Mouse (Mus musculus) kidney, postnatal 0 days (tissue): Measurements from ENCODE around the gene Pkdrej. TPM values are rescaled to one million over a fixed set of nuclear protein-coding genes. Genes with fewer than 3 reads are reported as not detected.
"Not testable (repeated sequence)": the region's sequence is repeated elsewhere in the genome, so short reads cannot be mapped to it uniquely, and the experiment has no call there.

Source experiments
- ATAC-seq: fragments of 200-750 bp; cut with Nextera tagmentation; replicated peaks from 2 replicates; pipeline ENCODE4 v1.8.0; 2017; ENCODE audit warnings: low read depth, moderate number of reproducible peaks, moderate TSS enrichment, moderate library complexity; ENCODE audit not compliant: low FRiP score
- DNase-seq: peaks from one replicate; pipeline ENCODE4 v3.0.0-alpha.2; 2016; ENCODE audit warnings: low spot score
- H3K27ac ChIP-seq: fragments of 300-500 bp; sonication (generic); 2 replicates; pipeline ENCODE4 v1.5.1; 2014; ENCODE audit warnings: mild to moderate bottlenecking
- H3K27me3 ChIP-seq: fragments of 300-500 bp; sonication (generic); 2 replicates; pipeline ENCODE4 v1.6.1; 2014; ENCODE audit warnings: low read length, mixed read lengths; ENCODE audit not compliant: insufficient read depth
- H3K36me3 ChIP-seq: fragments of 300-500 bp; sonication (generic); 2 replicates; pipeline ENCODE4 v1.6.1; 2014; ENCODE audit warnings: low read length, mixed read lengths; ENCODE audit not compliant: insufficient read depth
- H3K4me1 ChIP-seq: fragments of 300-500 bp; sonication (generic); replicated peaks from 2 replicates; pipeline ENCODE4 v1.6.1; 2014; ENCODE audit warnings: antibody characterized with exemption, low read length, mixed read lengths; ENCODE audit not compliant: insufficient read depth
- H3K4me2 ChIP-seq: fragments of 300-500 bp; sonication (generic); 2 replicates; pipeline ENCODE4 v1.6.1; 2014; ENCODE audit warnings: mild to moderate bottlenecking, low read length, moderate library complexity, mixed read lengths
- H3K4me3 ChIP-seq: fragments of 300-500 bp; sonication (generic); replicated peaks from 2 replicates; pipeline ENCODE4 v1.5.1; 2014; ENCODE audit warnings: low read depth, low read length
- H3K9ac ChIP-seq: fragments of 300-500 bp; sonication (generic); 2 replicates; pipeline ENCODE4 v1.6.1; 2014; ENCODE audit warnings: low read depth, low read length
- H3K9me3 ChIP-seq: fragments of 300-500 bp; sonication (generic); replicated peaks from 2 replicates; pipeline ENCODE4 v1.6.1; 2016; ENCODE audit warnings: low read length, inconsistent platforms, mixed read lengths
- CTCF ChIP-seq: IDR thresholded peaks from 2 replicates; pipeline ENCODE4 v1.5.1; 2016; ENCODE audit warnings: antibody characterized with exemption, low read depth, mild to moderate bottlenecking, moderate library complexity
- WGBS: fragments of 180-500 bp; shearing (Covaris S2); extraction: QIAGEN DNeasy Blood & Tissue Kit; methylation state at CpG from one replicate; pipeline ENCODE4 v1.1.7; 2014; 5-methylcytosine and 5-hydroxymethylcytosine counted together
- polyA plus RNA-seq: library from polyadenylated mRNA; unstranded; fragments of >200 nt; fragmentation: Nextera tagmentation; extraction: Ambion mirVana; gene quantifications from 2 replicates; pipeline ENCODE4 v1.2.1, GENCODE M21; 2015

Gene Pkdrej
- polyA plus RNA-seq, 1 experiment from 2014 or later, result 0.13 TPM

- 52% methylated on average over 16 of the region's 16 CpGs for WGBS
- Histone ChIP-seq H3K9me3 (no peaks in the 10 kb centered on the region), H3K4me2 (no peak overlapping the region), H3K4me3 (no peak overlapping the region), H3K27ac (no peak overlapping the region), H3K9ac (no peak overlapping the region), H3K27me3 (no peaks in the 10 kb centered on the region), H3K4me1 (0 out of 2 replicates have a peak, but pooled peaks cover 3% of the 10 kb centered on the region), H3K36me3 (no peaks in the 10 kb centered on the region)
- no peak for DNase-seq
- no peak for ATAC-seq
- TF ChIP-seq CTCF, result no peak
Observed at GRCm38 (mm10) chr15:85788633-85789032, 32.9 kb downstream of the Pkdrej start.

GRCm38 (mm10) chr15:85788051-85788450 is 33.5 kb downstream of the Pkdrej start:
- TF ChIP-seq CTCF, result no peak
- DNase-seq (no peak), ATAC-seq (no peak)
- Histone ChIP-seq H3K27ac (no peak overlapping the region), H3K4me1 (0 out of 2 replicates have a peak, but pooled peaks cover 3% of the 10 kb centered on the region), H3K27me3 (no peaks in the 10 kb centered on the region), H3K9me3 (no peaks in the 10 kb centered on the region), H3K4me3 (no peak overlapping the region), H3K4me2 (no peak overlapping the region), H3K9ac (no peak overlapping the region), H3K36me3 (no peaks in the 10 kb centered on the region)
- WGBS, result 91% methylated on average over 4 of the region's 4 CpGs

- 0 out of 2 replicates have a peak, but pooled peaks cover 3% of the 10 kb centered on the region for H3K4me1 ChIP-seq
- TF ChIP-seq CTCF, result no peak
- H3K36me3 ChIP-seq, result no peaks in the 10 kb centered on the region
- no peak overlapping the region for H3K4me3 ChIP-seq
- no peak overlapping the region for H3K9ac ChIP-seq
- no peak overlapping the region for H3K4me2 ChIP-seq
- H3K27me3 ChIP-seq, result no peaks in the 10 kb centered on the region
- ATAC-seq, result no peak
- no peak for DNase-seq
- no peak overlapping the region for H3K27ac ChIP-seq
- 88% methylated on average over 6 of the region's 6 CpGs for WGBS
- H3K9me3 ChIP-seq, result no peaks in the 10 kb centered on the region
Observed at GRCm38 (mm10) chr15:85787482-85787881, 34.1 kb downstream of the Pkdrej start.

- Histone ChIP-seq H3K36me3 (no peaks in the 10 kb centered on the region), H3K4me3 (no peak overlapping the region), H3K27ac (no peak overlapping the region), H3K9me3 (no peaks in the 10 kb centered on the region), H3K27me3 (no peaks in the 10 kb centered on the region), H3K4me2 (no peak overlapping the region), H3K4me1 (0 out of 2 replicates have a peak, but pooled peaks cover 3% of the 10 kb centered on the region), H3K9ac (no peak overlapping the region)
- no peak for ATAC-seq
- no peak for DNase-seq
- 80% methylated on average over 5 of the region's 5 CpGs for WGBS
- TF ChIP-seq CTCF, result no peak
Observed at GRCm38 (mm10) chr15:85786711-85787110, 34.8 kb downstream of the Pkdrej start.

GRCm38 (mm10) chr15:85784341-85784740 is 37.2 kb downstream of the Pkdrej start:
- Histone ChIP-seq H3K27me3 (no peaks in the 10 kb centered on the region), H3K36me3 (no peaks in the 10 kb centered on the region), H3K9ac (no peak overlapping the region), H3K27ac (no peak overlapping the region), H3K9me3 (no peaks in the 10 kb centered on the region), H3K4me2 (no peak overlapping the region), H3K4me3 (no peak overlapping the region), H3K4me1 (0 out of 2 replicates have a peak, but pooled peaks cover 3% of the 10 kb centered on the region)
- WGBS, result 97% methylated on average over 3 of the region's 3 CpGs
- DNase-seq (no peak), ATAC-seq (no peak)
- no peak for TF ChIP-seq CTCF

- no peak overlapping the region for H3K9ac ChIP-seq
- no peaks in the 10 kb centered on the region for H3K9me3 ChIP-seq
- no peak for TF ChIP-seq CTCF
- H3K27me3 ChIP-seq, result no peaks in the 10 kb centered on the region
- no peak overlapping the region for H3K27ac ChIP-seq
- WGBS, result 90% methylated on average over 4 of the region's 4 CpGs
- H3K4me3 ChIP-seq, result no peak overlapping the region
- no peak for ATAC-seq
- no peaks in the 10 kb centered on the region for H3K4me1 ChIP-seq
- no peak overlapping the region for H3K4me2 ChIP-seq
- no peak for DNase-seq
- no peaks in the 10 kb centered on the region for H3K36me3 ChIP-seq
Observed at GRCm38 (mm10) chr15:85783146-85783545, 38.4 kb downstream of the Pkdrej start.

GRCm38 (mm10) chr15:85778891-85779290 is 42.6 kb downstream of the Pkdrej start:
- H3K36me3 ChIP-seq, DNase-seq, H3K9me3 ChIP-seq, ATAC-seq, H3K4me1 ChIP-seq, H3K27ac ChIP-seq, H3K4me3 ChIP-seq, H3K4me2 ChIP-seq, H3K27me3 ChIP-seq, H3K9ac ChIP-seq: not testable (repeated sequence)
- WGBS, result 87% methylated on average over 6 of the region's 6 CpGs
